Mouse (Mus musculus) embryonic facial prominence, embryonic 13.5 days (tissue): ENCODE measurements around the gene Ephx3. TPM values are rescaled to one million over a fixed set of nuclear protein-coding genes. Genes with fewer than 3 reads are reported as not detected.
A peak's percentile ranks its signal among the peaks of the same experiment; 100 is the strongest.
"Not testable (repeated sequence)": the region's sequence is repeated elsewhere in the genome, so short reads cannot be mapped to it uniquely, and the experiment has no call there.

Experiments
- ATAC-seq: fragments of 200-750 bp; cut with Nextera tagmentation; 2 replicates; pipeline ENCODE4 v1.8.0; 2017; ENCODE audit warnings: low read depth; ENCODE audit not compliant: insufficient number of reproducible peaks, insufficient read depth, low FRiP score, low TSS enrichment
- H3K27ac ChIP-seq: fragments of 300-500 bp; sonication (generic); 2 replicates; pipeline ENCODE4 v1.5.1; 2015; ENCODE audit warnings: moderate library complexity, mild to moderate bottlenecking, inconsistent platforms
- H3K27me3 ChIP-seq: fragments of 300-500 bp; sonication (generic); 2 replicates; pipeline ENCODE4 v1.6.1; 2015; ENCODE audit warnings: mild to moderate bottlenecking, inconsistent platforms
- H3K36me3 ChIP-seq: fragments of 300-500 bp; sonication (generic); 2 replicates; pipeline ENCODE4 v1.6.1; 2015; ENCODE audit warnings: mild to moderate bottlenecking, inconsistent platforms
- H3K4me1 ChIP-seq: fragments of 300-500 bp; sonication (generic); 2 replicates; pipeline ENCODE4 v1.6.1; 2015; ENCODE audit warnings: inconsistent platforms
- H3K4me2 ChIP-seq: fragments of 300-500 bp; sonication (generic); 2 replicates; pipeline ENCODE4 v1.6.1; 2015; ENCODE audit warnings: moderate library complexity, mild to moderate bottlenecking, inconsistent platforms
- H3K4me3 ChIP-seq: fragments of 300-500 bp; sonication (generic); 2 replicates; pipeline ENCODE4 v1.5.1; 2015; ENCODE audit warnings: mild to moderate bottlenecking, inconsistent platforms
- H3K9ac ChIP-seq: fragments of 300-500 bp; sonication (generic); 2 replicates; pipeline ENCODE4 v1.6.1; 2015; ENCODE audit warnings: mild to moderate bottlenecking, inconsistent platforms
- H3K9me3 ChIP-seq: fragments of 300-500 bp; sonication (generic); 2 replicates; pipeline ENCODE4 v1.6.1; 2016; ENCODE audit warnings: inconsistent platforms
- WGBS: fragments of 180-500 bp; shearing (Covaris S2); methylation state at CpG from one replicate; pipeline ENCODE4 v1.1.7; 2015; ENCODE audit warnings: mixed read lengths; 5-methylcytosine and 5-hydroxymethylcytosine counted together
- polyA plus RNA-seq: library from polyadenylated mRNA; unstranded; fragments of >200 nt; fragmentation: Nextera tagmentation; extraction: Ambion mirVana; gene quantifications from 2 replicates; pipeline ENCODE4 v1.2.1, GENCODE M21; 2015

Ephx3 gene
- 0.77 and 1.1 TPM in 2 replicates for polyA plus RNA-seq

DNA sequence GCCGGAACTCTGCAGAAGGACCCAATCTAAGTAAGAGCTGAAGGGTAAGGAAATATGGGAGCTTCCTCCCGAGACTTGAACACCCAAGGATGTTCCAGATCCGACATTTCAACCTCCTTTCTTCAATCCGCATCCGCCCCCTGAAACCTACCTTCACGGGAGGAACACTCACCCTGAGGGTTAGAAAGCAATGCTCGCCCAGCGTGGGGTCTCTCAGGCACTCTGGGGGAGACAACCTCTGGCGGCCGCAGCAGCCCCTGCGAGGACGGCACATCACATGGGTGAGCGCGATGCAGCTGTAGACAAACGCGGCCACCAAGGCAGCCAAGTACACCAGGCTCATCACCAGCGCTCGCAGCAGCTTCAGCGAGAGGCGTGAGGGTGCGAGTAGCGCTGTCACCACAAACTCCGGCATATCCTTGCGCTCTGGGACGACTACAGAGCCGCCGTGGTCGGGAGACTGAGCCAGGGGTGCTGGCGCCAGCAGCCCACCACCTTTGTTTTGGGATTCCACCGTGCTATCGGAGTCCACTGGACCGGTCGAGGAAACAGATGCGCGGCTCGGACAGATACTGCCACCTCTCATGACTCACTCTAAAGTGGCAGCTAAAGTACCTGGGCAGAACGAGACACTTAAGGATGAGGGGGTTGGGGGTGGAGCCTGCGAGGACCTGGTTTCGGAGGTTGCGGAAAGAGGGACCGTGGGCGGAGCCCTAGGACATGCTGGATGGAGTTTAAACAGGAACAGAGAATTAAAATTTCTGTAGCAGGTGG is at the start of gene Ephx3:
TSS of gene Ephx3 (minus strand) at position 687 of the 774 bp plus-strand sequence.
- Histone ChIP-seq H3K4me3 (peak within 1 kb of the TSS; percentile 44), H3K36me3 (no peaks in the 10 kb centered on the region), H3K9me3 (no peaks in the 10 kb centered on the region), H3K9ac (peak within 1 kb of the TSS; percentile 64), H3K4me2 (peak within 1 kb of the TSS; percentile 90), H3K4me1 (peaks cover 16% of the 10 kb centered on the region), H3K27me3 (peaks cover 25% of the 10 kb centered on the region), H3K27ac (no peak within 1 kb of the TSS)
- 0 out of 2 replicates have a peak, but pooled peaks have one; percentile 10 for ATAC-seq
- 6% methylated on average over 42 of the region's 42 CpGs for WGBS

DNA sequence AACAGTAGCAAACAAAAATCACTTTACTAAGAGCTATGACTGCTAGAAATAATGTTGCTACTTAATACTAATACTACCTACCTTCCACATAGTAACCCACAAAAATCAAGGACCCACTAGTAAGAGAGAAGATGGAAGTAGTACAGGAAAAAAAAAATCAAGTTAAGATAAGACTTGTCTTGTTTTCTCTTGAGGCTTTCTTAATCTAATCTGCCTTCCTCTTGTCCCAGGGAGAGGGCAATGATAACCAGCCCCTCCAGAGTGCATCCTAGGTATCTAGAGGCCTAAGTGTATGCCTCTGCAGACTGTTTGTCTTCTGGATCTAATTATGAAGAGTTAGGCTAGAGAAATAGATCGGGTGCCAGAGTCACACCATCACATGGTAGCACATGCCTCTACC is 49.2 kb upstream of the Ephx3 start:
- Histone ChIP-seq H3K4me2 (no peak overlapping the region), H3K27me3 (no peaks in the 10 kb centered on the region), H3K36me3 (peaks cover 13% of the 10 kb centered on the region; the same call in 1 of the 2 replicates), H3K9ac (no peak overlapping the region), H3K9me3 (no peaks in the 10 kb centered on the region), H3K27ac (no peak overlapping the region), H3K4me1 (peaks cover 21% of the 10 kb centered on the region), H3K4me3 (no peak overlapping the region)
- WGBS: 40% methylated on average over 1 of the region's 1 CpGs
- no peak for ATAC-seq

DNA sequence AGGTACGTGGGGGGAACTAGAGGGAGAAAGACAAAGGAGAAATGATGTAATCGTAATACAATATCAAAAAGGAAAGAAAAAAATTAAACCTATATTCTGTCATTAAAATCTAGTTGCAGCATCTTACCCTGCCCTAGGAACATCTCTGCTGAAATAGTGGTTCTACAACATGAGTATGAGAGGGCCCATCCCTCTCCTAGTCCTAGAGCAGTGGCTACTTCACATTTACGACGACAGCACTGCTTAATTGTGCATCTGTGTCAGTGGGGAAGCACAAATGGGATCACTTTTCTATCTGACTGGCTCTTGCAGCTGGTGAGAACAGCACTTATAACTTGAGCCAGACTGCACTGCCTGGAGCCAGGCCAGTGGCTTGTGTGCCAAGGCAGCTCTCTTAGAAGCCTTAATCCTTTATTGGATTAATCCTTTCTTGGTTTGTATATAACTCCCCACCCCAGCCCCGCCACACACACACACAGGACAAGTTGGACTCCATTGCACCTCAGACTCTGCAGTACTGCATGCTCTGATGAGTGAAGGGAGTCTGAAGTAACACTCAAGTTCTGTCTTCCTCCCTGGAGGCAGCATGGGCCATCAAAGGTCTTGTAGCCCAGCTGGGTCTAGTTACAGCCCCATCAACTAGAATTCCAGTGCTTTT is 46.3 kb upstream of the Ephx3 start:
- H3K4me2 ChIP-seq: no peak overlapping the region
- H3K4me1 ChIP-seq: peaks cover 21% of the 10 kb centered on the region
- H3K9ac ChIP-seq: no peak overlapping the region
- peaks cover 9% of the 10 kb centered on the region; the same call in 1 of the 2 replicates for H3K36me3 ChIP-seq
- H3K9me3 ChIP-seq: no peaks in the 10 kb centered on the region
- peak; percentile 43; the same call in 1 of the 2 replicates for ATAC-seq
- no peak overlapping the region for H3K4me3 ChIP-seq
- no peaks in the 10 kb centered on the region for H3K27me3 ChIP-seq
- H3K27ac ChIP-seq: peak overlapping the region; percentile 79; the same call in 1 of the 2 replicates
- 45% methylated on average over 5 of the region's 5 CpGs for WGBS

DNA sequence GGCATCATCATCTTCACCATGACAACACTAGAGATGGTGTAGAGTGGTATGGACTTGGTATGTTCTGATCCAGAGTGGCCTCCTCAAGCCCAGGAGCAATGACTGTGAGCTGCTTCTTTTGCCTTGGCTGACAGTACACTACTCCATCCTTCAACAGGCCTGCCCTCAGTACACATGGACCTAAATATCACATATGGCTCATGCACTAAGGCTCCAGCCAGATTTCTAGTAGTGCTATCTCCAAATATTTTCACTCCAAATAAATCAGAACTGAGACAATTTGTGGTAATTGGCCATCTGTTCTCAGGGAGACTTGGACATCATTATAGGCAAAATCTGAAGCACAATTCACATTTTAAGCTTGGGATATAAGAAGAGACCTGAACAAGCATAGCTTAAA is 43.8 kb upstream of the Ephx3 start:
- Histone ChIP-seq H3K4me3 (no peak overlapping the region), H3K4me2 (no peak overlapping the region), H3K27me3 (no peaks in the 10 kb centered on the region), H3K36me3 (peaks cover 18% of the 10 kb centered on the region), H3K27ac (no peak overlapping the region), H3K9ac (no peak overlapping the region), H3K9me3 (no peaks in the 10 kb centered on the region), H3K4me1 (peaks cover 15% of the 10 kb centered on the region)
- ATAC-seq: no peak

DNA sequence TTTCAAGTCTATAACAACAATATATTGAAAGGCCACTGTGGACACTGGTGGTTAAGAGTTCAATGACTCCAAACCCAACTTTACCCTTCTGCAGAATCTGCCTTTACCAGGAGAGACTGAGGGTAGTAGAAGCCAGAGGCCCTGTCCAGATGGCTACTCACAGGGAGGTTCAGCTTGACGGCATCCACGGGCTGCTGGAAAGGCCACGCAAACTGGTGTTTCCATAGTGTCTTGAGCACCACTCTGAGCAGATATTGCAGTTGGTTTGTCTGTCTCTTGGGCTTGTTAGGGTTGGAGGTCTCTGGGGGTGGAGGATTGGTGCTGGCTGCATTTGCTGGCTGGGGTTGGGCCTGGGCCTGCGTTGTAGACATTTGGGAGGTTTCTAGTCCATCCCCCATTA is 39.9 kb upstream of the Ephx3 start:
- Histone ChIP-seq H3K27ac (no peak overlapping the region), H3K9me3 (no peaks in the 10 kb centered on the region), H3K4me2 (no peak overlapping the region), H3K9ac (no peak overlapping the region), H3K4me1 (no peaks in the 10 kb centered on the region), H3K27me3 (no peaks in the 10 kb centered on the region), H3K4me3 (no peak overlapping the region), H3K36me3 (peaks cover 51% of the 10 kb centered on the region)
- WGBS: 98% methylated on average over 4 of the region's 4 CpGs
- no peak for ATAC-seq

DNA sequence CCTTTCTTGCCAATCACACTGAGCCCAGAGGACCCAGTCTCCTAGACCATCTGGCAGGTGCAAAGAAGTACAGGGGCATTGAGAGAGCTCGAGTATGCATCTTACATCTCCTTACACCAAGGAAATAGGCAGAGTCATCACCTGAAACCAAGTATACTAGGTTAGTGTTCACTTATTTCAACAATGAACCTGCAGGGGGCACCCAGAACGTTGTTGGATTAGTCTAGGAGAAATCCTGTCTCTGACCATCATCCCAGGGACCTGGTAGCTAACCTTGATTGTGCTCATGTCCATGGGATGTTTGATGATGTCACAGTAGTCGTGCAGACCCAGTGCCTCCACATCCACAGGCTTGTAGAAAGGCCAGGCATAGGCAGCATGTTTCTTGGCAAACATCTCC is 31.5 kb upstream of the Ephx3 start:
- WGBS: 66% methylated on average over 3 of the region's 3 CpGs
- Histone ChIP-seq H3K27me3 (no peaks in the 10 kb centered on the region), H3K36me3 (peaks cover 88% of the 10 kb centered on the region)

DNA sequence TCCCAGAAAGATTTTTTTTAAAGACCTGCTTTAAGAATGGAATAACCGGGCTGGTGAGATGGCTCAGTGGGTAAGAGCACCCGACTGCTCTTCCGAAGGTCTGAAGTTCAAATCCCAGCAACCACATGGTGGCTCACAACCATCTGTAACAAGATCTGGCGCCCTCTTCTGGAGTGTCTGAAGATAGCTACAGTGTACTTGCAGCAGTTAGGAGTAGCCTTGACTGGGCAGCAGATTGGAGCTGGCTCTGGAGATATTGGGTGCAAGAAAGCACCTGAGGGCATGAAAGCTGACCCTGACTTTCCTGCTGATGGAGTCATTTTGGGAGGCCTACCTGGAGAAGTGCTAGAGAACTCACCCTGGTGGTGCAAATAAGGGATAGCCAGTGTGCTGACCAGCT is 26.2 kb upstream of the Ephx3 start:
- H3K4me2 ChIP-seq, H3K27ac ChIP-seq, H3K27me3 ChIP-seq, H3K9me3 ChIP-seq, H3K9ac ChIP-seq, H3K4me3 ChIP-seq, H3K4me1 ChIP-seq, ATAC-seq: not testable (repeated sequence)
- WGBS: 76% methylated on average over 4 of the region's 4 CpGs
- peaks cover 89% of the 10 kb centered on the region for H3K36me3 ChIP-seq

More for the DNA sequence above, 31.5 kb upstream of the Ephx3 start:
- Histone ChIP-seq H3K4me2 (no peak overlapping the region), H3K4me3 (no peak overlapping the region), H3K27ac (no peak overlapping the region), H3K9me3 (no peaks in the 10 kb centered on the region), H3K4me1 (no peaks in the 10 kb centered on the region), H3K9ac (no peak overlapping the region)
- no peak for ATAC-seq

DNA sequence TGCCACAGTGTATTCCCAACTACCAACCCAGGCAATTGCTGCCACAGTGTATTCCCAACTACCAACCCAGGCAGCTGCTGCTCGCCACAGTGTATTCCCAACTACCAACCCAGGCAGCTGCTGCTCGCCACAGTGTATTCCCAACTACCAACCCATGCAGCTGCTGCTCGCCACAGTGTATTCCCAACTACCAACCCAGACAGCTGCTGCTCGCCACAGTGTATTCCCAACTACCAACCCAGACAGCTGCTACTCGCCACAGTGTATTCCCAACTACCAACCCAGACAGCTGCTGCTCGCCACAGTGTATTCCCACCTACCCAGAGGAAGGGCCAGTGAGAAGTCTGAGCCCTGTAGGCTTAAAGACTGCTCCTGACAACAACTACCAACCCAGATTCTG is 22.2 kb upstream of the Ephx3 start:
- Histone ChIP-seq H3K4me1 (peaks cover 35% of the 10 kb centered on the region), H3K36me3 (peaks cover 95% of the 10 kb centered on the region)
- H3K27ac ChIP-seq, H3K9me3 ChIP-seq, H3K4me3 ChIP-seq, H3K27me3 ChIP-seq, H3K9ac ChIP-seq, H3K4me2 ChIP-seq, ATAC-seq: not testable (repeated sequence)
- WGBS: 87% methylated on average over 6 of the region's 6 CpGs

DNA sequence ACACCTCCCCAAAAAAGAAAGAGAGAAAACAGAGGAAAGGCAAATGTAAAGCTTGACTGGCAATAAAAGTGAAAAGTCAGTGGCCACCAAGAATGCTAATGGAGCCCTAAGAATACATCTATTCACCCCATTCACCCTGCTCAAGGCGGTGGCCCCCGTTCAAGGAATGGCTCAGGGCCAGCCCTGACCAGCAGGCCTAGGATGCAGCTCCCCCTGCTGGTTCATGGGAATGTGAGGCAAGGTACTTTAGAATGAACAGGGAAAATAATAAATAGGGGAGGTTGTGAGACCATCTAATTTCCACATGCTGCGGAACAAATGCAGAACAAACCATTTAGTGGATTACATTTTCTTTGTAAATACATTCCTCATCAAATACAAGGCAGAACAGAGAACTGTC is 20.4 kb upstream of the Ephx3 start:
- Histone ChIP-seq H3K27me3 (no peaks in the 10 kb centered on the region), H3K9ac (no peak overlapping the region), H3K4me1 (peaks cover 35% of the 10 kb centered on the region), H3K27ac (no peak overlapping the region), H3K36me3 (peaks cover 94% of the 10 kb centered on the region), H3K4me3 (no peak overlapping the region), H3K4me2 (no peak overlapping the region), H3K9me3 (no peaks in the 10 kb centered on the region)
- 36% methylated on average over 3 of the region's 3 CpGs for WGBS
- ATAC-seq: no peak

DNA sequence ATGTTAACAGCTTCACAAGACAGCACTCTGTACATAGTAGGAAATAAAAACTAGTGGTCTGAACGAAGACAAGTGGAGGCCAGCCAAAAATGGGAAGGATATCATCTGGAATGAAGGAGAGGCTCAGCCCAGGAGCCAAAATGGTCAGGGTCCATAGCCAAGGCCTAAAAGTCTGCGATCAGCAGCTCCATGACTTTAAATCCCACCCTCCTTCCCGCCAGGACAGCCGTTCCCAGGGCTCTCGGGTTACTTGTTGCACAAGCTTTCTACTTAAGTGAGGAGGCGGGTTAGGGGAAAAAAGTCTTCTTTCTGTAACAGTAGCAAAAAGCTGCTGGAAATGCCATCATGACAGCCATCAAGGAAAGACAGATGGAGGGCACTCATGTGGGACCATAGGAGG is 19.8 kb upstream of the Ephx3 start:
- no peaks in the 10 kb centered on the region for H3K9me3 ChIP-seq
- no peak overlapping the region for H3K9ac ChIP-seq
- 36% methylated on average over 6 of the region's 6 CpGs for WGBS
- H3K4me2 ChIP-seq: no peak overlapping the region
- H3K36me3 ChIP-seq: peaks cover 94% of the 10 kb centered on the region
- H3K27me3 ChIP-seq: no peaks in the 10 kb centered on the region
- no peak overlapping the region for H3K27ac ChIP-seq
- no peak for ATAC-seq
- no peak overlapping the region for H3K4me3 ChIP-seq
- peaks cover 35% of the 10 kb centered on the region for H3K4me1 ChIP-seq

DNA sequence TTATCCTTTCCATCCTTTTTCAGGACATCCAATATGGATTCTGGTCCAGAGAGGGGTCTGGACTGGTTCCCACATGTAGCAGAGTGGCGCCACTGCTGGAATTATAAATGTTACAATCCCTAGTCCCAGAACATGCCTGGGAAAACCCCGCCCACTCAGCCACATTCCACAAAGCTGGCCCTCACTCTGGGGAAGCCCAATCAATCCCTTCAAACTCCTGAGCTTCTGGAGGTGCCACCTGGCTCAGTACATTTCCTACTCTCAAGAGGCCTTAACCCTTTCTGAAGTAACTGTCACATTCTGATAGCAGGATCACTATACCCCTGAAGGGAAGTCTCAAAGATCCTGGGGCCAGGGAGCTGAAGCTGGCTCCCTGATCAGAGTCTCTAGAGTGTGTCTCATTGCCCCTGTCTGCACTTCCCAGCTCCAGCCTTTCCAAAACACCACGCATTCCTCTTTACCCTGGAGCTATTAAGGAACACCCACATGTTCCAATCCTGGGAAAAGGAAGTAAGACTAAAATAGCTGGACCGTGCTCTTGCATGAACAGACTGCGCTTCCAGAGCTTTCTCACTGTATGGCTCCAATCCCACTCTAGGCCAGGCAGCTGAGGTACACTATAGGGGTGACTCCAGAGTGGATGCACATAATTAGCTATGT is 18.4 kb upstream of the Ephx3 start:
- Histone ChIP-seq H3K4me2 (no peak overlapping the region), H3K4me3 (no peak overlapping the region), H3K27me3 (no peaks in the 10 kb centered on the region), H3K9ac (peak overlapping the region; percentile 46; the same call in 1 of the 2 replicates), H3K9me3 (no peaks in the 10 kb centered on the region), H3K36me3 (peaks cover 94% of the 10 kb centered on the region), H3K27ac (peak overlapping the region; percentile 51; the same call in 1 of the 2 replicates), H3K4me1 (peaks cover 35% of the 10 kb centered on the region)
- WGBS: 62% methylated on average over 5 of the region's 5 CpGs
- no peak for ATAC-seq
